Mouse (Mus musculus) lung, postnatal 36 days (tissue): ENCODE measurements around the gene Olfr222.
A peak's percentile ranks its signal among the peaks of the same experiment; 100 is the strongest.
"Not testable (repeated sequence)": the region's sequence is repeated elsewhere in the genome, so short reads cannot be mapped to it uniquely, and the experiment has no call there.

Source experiments
- DNase-seq: peaks from one replicate; pipeline ENCODE4 v3.0.0; 2022; ENCODE audit warnings: mixed read lengths

Olfr222 gene

GRCm38 (mm10) chr11:59576135-59576534, at the start of gene Olfr222:
Gene Olfr222 (minus strand): TSS chr11:59576235.
- not testable (repeated sequence) for DNase-seq

GRCm38 (mm10) chr11:59624017-59624630, 48.1 kb upstream of the Olfr222 start:
- peak; percentile 86 for DNase-seq

- DNase-seq, result peak; percentile 42
Measured at GRCm38 (mm10) chr11:59622214-59622613, 46.2 kb upstream of the Olfr222 start.

GRCm38 (mm10) chr11:59616986-59617385, 41.0 kb upstream of the Olfr222 start:
- not testable (repeated sequence) for DNase-seq

GRCm38 (mm10) chr11:59614120-59614519, 38.1 kb upstream of the Olfr222 start:
- DNase-seq, result peak; percentile 73

- peak; percentile 40 for DNase-seq
Measured at GRCm38 (mm10) chr11:59611646-59612045, 35.6 kb upstream of the Olfr222 start.

GRCm38 (mm10) chr11:59602287-59602686, 26.3 kb upstream of the Olfr222 start:
- DNase-seq, result no peak

GRCm38 (mm10) chr11:59600872-59601271, 24.8 kb upstream of the Olfr222 start:
- peak; percentile 21 for DNase-seq

- peak; percentile 15 for DNase-seq
Measured at GRCm38 (mm10) chr11:59599211-59599610, 23.2 kb upstream of the Olfr222 start.

- DNase-seq, result no peak
Measured at GRCm38 (mm10) chr11:59596950-59597349, 20.9 kb upstream of the Olfr222 start.

- no peak for DNase-seq
Measured at GRCm38 (mm10) chr11:59596091-59596490, 20.1 kb upstream of the Olfr222 start.

GRCm38 (mm10) chr11:59593189-59593588, 17.2 kb upstream of the Olfr222 start, which contains the start of gene Olfr223:
Gene Olfr223 (minus strand): TSS chr11:59593289.
- no peak for DNase-seq

GRCm38 (mm10) chr11:59589496-59589895, 13.5 kb upstream of the Olfr222 start:
- DNase-seq, result no peak

GRCm38 (mm10) chr11:59584539-59584938, 8.5 kb upstream of the Olfr222 start:
- DNase-seq, result peak; percentile 20

- DNase-seq, result no peak
Measured at GRCm38 (mm10) chr11:59575726-59576125, 309 bp downstream of the Olfr222 start.

GRCm38 (mm10) chr11:59569306-59569705, 6.7 kb downstream of the Olfr222 start:
- DNase-seq, result peak; percentile 1

GRCm38 (mm10) chr11:59562837-59563236, 13.2 kb downstream of the Olfr222 start:
- no peak for DNase-seq

GRCm38 (mm10) chr11:59562336-59562735, 13.7 kb downstream of the Olfr222 start:
- no peak for DNase-seq

GRCm38 (mm10) chr11:59560906-59561305, 15.1 kb downstream of the Olfr222 start:
- no peak for DNase-seq

- no peak for DNase-seq
Measured at GRCm38 (mm10) chr11:59554535-59554934, 21.5 kb downstream of the Olfr222 start.

- peak; percentile 21 for DNase-seq
Measured at GRCm38 (mm10) chr11:59554127-59554526, 21.9 kb downstream of the Olfr222 start.

GRCm38 (mm10) chr11:59544005-59544404, 32.0 kb downstream of the Olfr222 start:
- DNase-seq, result no peak

- peak; percentile 69 for DNase-seq
Measured at GRCm38 (mm10) chr11:59543376-59543775, 32.7 kb downstream of the Olfr222 start.

- DNase-seq, result peak; percentile 53
Measured at GRCm38 (mm10) chr11:59542442-59542841, 33.6 kb downstream of the Olfr222 start.

- peak; percentile 41 for DNase-seq
Measured at GRCm38 (mm10) chr11:59541324-59541723, 34.7 kb downstream of the Olfr222 start, which contains the start of gene Nlrp3. Gene Nlrp3 (plus strand): TSS chr11:59541568.
